10 mouse cellular contexts compared by ENCODE assay signal in genomic region chr5:111055507-111055906, GRCm38 (mm10).
DNase-seq lines count a peak whose midpoint lies in the region; ATAC-seq lines count a peak whose summit lies in the region.
"Had no signal": no experiment of that assay in that cellular context is flagged by ENCODE, and none has a peak within 500 bp of the region (broad histone marks: within the 10 kb centered on the region; RNA-seq: fewer than 3 reads in every experiment).

No protein-coding gene starts in this region.

- no peak overlapping the region for H3K4me3 ChIP-seq in kidney, embryonic 14.5 days (ENCODE audit: low read length)
- peak overlapping the region; percentile 9 for H3K4me3 ChIP-seq in forebrain, embryonic 13.5 days
- H3K4me3 ChIP-seq in midbrain, embryonic 14.5 days (replicated peaks; ENCODE audit: low read depth, low read length), result 0 out of 2 replicates have a peak overlapping the region, but pooled peaks have one; percentile 8

- peak overlapping the region; percentile 17; the same call in 1 of the 2 replicates for H3K27ac ChIP-seq in kidney, embryonic 14.5 days (ENCODE audit: low read depth, low read length)
- H3K27ac ChIP-seq in forebrain, embryonic 13.5 days, result peak overlapping the region; percentile 89
- peak overlapping the region; percentile 84 for H3K27ac ChIP-seq in midbrain, embryonic 14.5 days (replicated peaks; ENCODE audit: low read depth, low read length)
- H3K27ac ChIP-seq: liver, embryonic 14.5 days had no signal

- no peak for DNase-seq in kidney, adult 8-10 months
- peak; percentile 21 for DNase-seq in Muller cell, postnatal 12 days (ENCODE audit: inconsistent ontology term)
- no peak for DNase-seq in midbrain, embryonic 14.5 days
- DNase-seq in cerebellum, postnatal 10 days, result no peak
- no peak for DNase-seq in thymus, postnatal 10 days (ENCODE audit: low spot score in 2 of 2)
- no peak for DNase-seq in cerebellum, adult 11-12 months

- H3K4me1 ChIP-seq in kidney, embryonic 14.5 days (ENCODE audit: control insufficient read depth, insufficient read depth, low read length), result peaks cover 49% of the 10 kb centered on the region
- peaks cover 77% of the 10 kb centered on the region for H3K4me1 ChIP-seq in forebrain, embryonic 13.5 days
- H3K4me1 ChIP-seq in midbrain, embryonic 14.5 days (ENCODE audit: control insufficient read depth, insufficient read depth, low read length), result peaks cover 54% of the 10 kb centered on the region

- no peak overlapping the region for H3K4me2 ChIP-seq in kidney, embryonic 14.5 days (replicated peaks; ENCODE audit: low read depth, low read length)
- H3K4me2 ChIP-seq in forebrain, embryonic 13.5 days, result peak overlapping the region; percentile 51
- peak overlapping the region; percentile 47 for H3K4me2 ChIP-seq in midbrain, embryonic 14.5 days (ENCODE audit: low read length)

- H3K9ac ChIP-seq in kidney, embryonic 14.5 days (ENCODE audit: low read depth, low read length), result no peak overlapping the region
- H3K9ac ChIP-seq in forebrain, embryonic 13.5 days, result peak overlapping the region; percentile 49
- no peak overlapping the region; the same call in 1 of the 2 replicates for H3K9ac ChIP-seq in midbrain, embryonic 14.5 days (replicated peaks; ENCODE audit: low read length)
- H3K9ac ChIP-seq: liver, embryonic 14.5 days had no signal

- no peaks in the 10 kb centered on the region for H3K9me3 ChIP-seq in kidney, embryonic 14.5 days (ENCODE audit: control insufficient read depth, low read length)
- no peaks in the 10 kb centered on the region for H3K9me3 ChIP-seq in forebrain, embryonic 13.5 days (replicated peaks)
- H3K9me3 ChIP-seq in midbrain, embryonic 14.5 days (ENCODE audit: control insufficient read depth, low read length), result no peaks in the 10 kb centered on the region
- H3K9me3 ChIP-seq: G1E had no signal

- WGBS in kidney, embryonic 14.5 days, result 67% methylated on average over 8 of the region's 8 CpGs
- WGBS in forebrain, embryonic 13.5 days, result 58% methylated on average over 8 of the region's 8 CpGs
- 27% methylated on average over 8 of the region's 8 CpGs for WGBS in midbrain, embryonic 14.5 days

- ATAC-seq in kidney, embryonic 14.5 days (ENCODE audit: low FRiP score, low TSS enrichment), result no peak
- no peak for ATAC-seq in forebrain, embryonic 13.5 days
- ATAC-seq in midbrain, embryonic 14.5 days (ENCODE audit: low FRiP score, low TSS enrichment), result no peak

- no peaks in the 10 kb centered on the region for H3K36me3 ChIP-seq in kidney, embryonic 14.5 days (ENCODE audit: control insufficient read depth, insufficient read depth, low read length)
- H3K36me3 ChIP-seq in forebrain, embryonic 13.5 days (ENCODE audit: poor library complexity, severe bottlenecking), result no peaks in the 10 kb centered on the region
- no peaks in the 10 kb centered on the region for H3K36me3 ChIP-seq in midbrain, embryonic 14.5 days (ENCODE audit: control insufficient read depth, insufficient read depth, low read length)
- H3K36me3 ChIP-seq: G1E had no signal

- no peaks in the 10 kb centered on the region for H3K27me3 ChIP-seq in kidney, embryonic 14.5 days (ENCODE audit: control insufficient read depth, insufficient read depth, low read length)
- H3K27me3 ChIP-seq in forebrain, embryonic 13.5 days, result no peaks in the 10 kb centered on the region
- no peaks in the 10 kb centered on the region for H3K27me3 ChIP-seq in midbrain, embryonic 14.5 days (ENCODE audit: control insufficient read depth, insufficient read depth, low read length)

Comparison
In these comparisons a context has a peak if more than half of its experiments do, and no peak if none do; other contexts are left out.
1. H3K27ac ChIP-seq: peak in every context shown above with its lines; median percentile 89 in forebrain, embryonic 13.5 days; 84 in midbrain, embryonic 14.5 days; 17 in kidney, embryonic 14.5 days.